Mouse (Mus musculus) urinary bladder, adult 2 months (tissue): ENCODE results near the gene Smagp. TPM values are rescaled to one million over a fixed set of nuclear protein-coding genes. Genes with fewer than 3 reads are reported as not detected.

Source experiments
- DNase-seq: peaks from one replicate; pipeline ENCODE4 v3.0.0; 2022; ENCODE audit warnings: low spot score
- polyA plus RNA-seq: library from polyadenylated mRNA; depleted of rRNA; stranded (reverse); fragments of >200 nt; gene quantifications from 2 replicates; pipeline ENCODE4 v1.2.3, GENCODE M21; 2012

The Smagp gene
- polyA plus RNA-seq, 1 experiment: 65.7 TPM

DNA sequence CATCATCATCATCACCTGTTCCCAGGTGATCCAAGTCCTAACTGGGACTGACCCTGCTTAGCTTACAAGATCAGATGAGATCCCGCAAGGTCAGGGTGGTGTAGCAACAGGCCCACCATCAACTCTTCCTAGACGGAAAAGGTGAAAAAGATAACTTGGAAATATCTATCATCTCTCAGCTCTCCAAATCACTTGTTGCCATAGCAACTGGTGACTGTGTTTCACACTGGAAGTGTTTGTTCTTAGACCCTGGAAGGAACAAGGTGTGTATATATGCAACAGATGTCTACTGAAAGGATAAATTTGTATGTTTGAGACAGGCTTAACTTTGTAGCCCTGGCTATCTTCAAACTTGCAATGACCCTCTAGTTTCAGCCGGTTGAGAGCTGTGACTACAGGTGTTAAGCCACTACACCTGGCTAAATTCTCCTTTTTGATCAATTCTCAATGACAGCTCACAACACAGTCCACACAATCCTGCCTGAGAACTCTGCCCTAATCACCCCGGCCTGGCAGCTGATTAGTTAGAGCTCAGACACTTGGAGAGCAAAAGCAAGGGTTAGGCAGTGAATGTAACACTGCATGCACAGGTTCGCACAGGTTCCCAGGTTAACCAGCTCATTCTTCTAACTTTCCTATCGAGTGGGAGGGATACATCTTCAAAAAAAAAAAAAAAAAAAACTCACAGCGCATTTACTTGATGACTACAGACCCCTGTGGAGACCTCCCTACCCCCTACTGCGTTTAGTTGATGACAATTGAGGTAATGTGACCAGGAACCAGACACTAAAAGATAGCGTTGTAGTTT, 28.9 kb upstream of the Smagp start:
- no peak for DNase-seq

DNA sequence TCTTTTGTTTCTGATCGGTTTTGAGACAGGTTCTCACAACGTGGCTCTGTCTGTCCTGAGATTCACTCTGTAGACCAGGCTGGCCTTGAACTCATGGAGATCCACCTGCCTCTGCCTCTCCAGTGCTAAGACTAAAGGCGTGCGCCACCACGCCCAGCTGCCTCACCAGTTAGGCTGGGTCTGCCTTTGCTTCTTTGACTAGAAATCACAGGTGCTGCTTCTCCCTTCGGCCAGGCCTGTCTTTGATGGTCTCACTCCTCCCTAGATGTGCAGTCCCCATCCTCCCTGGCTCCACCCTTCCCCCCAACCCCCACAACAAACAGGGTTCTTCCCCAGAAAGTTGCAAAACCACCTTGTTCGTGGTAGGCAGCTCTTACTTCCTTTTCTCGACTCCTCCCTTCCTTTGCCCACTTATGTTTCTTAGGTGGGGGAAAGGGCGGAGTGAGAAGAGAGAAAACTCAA, 28.1 kb upstream of the Smagp start:
- no peak for DNase-seq

DNA sequence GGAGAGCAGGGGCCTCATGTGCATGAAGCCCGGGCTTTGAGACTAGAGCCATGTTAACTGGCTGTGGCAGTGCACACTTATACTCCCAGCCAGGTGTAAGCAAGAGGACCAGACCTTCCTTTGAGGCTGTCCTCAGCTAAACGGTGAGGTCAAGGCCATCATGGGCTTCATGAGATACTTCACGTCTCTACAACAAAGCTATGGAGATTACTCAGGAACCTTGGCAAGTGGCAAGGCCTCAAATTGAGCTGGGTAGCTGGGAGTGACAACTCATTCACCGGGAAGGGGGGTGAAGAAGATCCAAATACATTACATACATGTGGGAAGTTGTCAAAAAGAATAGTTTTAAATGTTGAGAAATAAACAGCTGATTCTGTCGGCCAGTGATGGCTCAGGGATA, 24.1 kb upstream of the Smagp start:
- no peak for DNase-seq

DNA sequence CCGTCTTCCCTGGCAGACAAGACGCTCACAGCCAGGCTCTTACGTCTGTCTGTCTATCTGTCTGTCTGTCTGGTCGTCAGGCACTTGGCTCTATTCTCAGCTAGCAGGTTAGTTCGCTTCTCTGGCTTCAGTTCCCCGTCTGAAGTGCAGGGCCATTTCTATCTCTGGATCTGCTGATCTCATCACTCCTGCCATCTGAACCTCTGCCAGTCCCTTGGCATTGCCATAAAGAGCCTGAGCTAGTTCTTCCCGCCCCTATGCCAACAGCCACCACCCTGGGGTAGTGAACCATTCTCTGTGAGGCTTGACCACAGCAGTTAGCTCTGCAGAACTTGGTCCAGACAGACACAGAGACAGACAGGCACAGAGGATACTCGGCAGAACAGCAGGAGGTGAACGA, 23.6 kb upstream of the Smagp start:
- DNase-seq: no peak

DNA sequence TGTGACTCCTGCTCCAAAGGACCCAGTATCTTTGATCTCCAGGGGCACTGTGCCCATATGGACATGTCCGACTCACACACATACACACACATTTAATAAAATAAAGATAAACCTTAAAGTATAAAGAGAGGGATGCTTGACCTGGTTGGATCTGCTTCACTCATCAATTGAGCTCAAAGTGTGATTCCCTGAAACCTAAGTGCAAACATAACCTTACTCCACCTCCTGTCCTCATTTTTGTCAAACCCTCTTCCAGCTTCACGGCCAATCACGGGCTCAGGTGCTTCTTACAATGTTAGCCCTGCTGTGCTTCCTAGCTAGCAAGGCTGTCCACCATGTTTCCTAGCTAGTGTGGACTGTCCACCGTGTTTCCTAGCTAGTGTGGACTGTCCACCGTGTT, 18.5 kb upstream of the Smagp start:
- DNase-seq: no peak

DNA sequence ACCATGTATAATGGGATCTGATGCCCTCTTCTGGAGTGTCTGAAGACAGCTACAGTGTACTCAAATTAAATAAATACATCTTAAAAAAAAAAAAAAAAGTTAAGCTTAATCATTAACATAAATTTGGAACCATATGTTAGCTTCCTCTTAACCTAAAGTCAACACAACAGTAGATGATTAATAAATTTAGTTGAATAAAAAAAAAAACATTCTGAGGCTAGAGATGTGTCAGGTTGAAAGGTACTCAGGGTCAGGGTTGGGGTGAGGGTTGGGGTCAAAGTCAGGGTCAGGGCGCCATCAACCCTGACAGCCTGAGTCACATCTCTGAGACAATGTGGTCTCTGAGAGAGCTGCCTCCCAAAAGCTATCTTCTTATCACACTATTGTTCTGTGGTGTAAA, 17.5 kb upstream of the Smagp start:
- DNase-seq: no peak

DNA sequence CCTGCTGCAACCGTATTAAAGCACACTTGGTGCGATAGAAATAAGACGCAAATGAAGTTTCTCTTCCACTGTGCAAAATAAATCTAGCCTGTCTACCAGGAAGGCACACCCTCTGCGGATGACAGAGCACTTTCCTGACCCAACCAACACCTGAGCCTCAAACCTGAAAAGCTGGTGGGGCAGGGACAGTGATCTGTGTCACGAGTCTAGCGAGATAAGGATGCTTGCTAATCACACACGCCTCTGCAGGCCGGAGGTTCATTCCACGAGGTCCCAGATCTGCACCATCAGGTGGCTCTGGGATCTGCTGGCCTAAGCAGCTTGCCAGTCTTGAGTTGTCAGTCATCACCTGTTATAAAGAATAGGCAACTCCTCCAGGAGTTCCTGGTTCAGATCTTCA, 14.9 kb upstream of the Smagp start:
- no peak for DNase-seq

DNA sequence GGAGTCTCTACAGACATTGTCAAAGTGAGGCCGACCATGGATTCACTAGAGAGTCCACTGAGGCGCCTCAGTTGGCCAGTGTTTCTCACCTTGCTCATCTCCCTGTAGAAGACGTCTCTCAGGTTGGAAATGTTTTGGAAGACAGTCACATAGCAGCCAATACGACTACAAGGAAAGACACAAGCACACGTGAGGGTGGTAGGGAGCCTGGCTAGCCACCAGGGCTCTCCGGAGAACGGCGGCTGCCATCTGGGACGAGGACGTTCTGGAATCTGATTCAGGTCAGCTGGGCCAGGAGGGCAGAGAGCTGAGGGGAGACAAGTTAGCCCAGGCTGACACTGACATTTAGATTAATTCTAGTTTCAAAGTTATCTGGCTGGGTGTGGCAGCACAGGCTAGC, 13.4 kb upstream of the Smagp start:
- DNase-seq: no peak

DNA sequence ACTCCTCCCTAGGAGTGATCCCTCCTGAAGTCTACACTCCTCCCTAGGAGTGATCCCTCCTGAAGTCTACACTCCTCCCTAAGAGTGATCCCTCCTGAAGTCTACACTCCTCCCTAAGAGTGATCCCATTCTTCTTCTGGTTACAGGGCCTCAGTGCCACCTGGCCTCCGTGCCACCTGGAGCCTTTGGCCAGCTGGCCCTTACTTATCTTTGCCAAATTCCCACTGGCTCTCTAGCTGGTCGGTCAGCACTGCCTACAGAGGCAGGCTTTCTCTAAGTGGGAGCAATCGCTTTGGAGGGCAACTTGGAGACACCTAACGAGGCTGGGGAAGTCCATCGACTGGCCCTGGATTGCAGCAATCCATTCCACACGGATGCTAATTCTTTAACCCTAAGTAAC, 9.4 kb upstream of the Smagp start:
- DNase-seq: no peak

DNA sequence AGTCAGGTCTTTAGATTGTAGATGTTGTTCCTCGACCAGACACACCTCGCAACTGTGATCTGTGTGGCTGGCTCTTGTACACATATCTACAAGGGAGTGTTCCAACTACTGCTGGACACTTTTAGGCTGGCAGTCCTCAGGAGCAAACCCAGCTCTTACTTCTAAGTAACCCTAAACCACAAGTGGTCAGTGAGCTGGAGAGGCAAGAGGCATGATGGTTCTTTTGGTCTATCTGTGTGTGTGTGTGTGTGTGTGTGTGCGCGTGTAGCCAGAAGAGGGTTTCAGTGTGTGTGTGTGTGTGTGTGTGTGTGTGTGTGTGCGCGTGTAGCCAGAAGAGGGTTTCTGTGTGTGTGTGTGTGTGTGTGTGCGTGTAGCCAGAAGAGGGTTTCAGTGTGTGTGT, 5.7 kb upstream of the Smagp start:
- DNase-seq: no peak

DNA sequence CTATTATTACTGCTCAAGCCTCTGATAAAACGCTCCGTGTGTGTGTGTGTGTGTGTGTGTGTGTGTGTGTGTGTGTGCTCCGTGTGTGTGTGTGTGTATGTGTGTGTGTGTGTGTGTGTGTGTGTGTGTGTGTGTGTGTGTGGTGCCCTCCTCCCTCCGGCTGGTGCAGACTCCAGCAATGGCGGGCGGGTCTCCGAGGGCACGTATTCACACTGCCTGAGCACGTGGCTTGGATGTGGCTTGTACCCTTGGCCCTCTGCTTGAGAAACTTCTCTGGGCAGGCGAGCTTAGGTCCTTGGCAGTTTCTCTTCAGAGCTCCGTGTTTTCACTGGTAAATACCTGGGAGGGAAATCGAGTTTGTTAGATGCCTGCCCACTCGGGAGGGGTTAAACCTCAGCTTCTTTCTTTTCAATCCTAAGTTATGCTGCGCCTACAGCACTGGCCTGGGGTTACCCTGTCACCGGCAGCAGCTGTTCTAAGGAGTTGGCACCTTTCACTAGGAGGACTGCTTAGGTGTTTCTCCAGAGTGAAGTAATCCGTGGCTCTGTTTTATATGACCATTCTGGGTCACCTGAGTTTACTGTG, 4.6 kb upstream of the Smagp start:
- no peak for DNase-seq

DNA sequence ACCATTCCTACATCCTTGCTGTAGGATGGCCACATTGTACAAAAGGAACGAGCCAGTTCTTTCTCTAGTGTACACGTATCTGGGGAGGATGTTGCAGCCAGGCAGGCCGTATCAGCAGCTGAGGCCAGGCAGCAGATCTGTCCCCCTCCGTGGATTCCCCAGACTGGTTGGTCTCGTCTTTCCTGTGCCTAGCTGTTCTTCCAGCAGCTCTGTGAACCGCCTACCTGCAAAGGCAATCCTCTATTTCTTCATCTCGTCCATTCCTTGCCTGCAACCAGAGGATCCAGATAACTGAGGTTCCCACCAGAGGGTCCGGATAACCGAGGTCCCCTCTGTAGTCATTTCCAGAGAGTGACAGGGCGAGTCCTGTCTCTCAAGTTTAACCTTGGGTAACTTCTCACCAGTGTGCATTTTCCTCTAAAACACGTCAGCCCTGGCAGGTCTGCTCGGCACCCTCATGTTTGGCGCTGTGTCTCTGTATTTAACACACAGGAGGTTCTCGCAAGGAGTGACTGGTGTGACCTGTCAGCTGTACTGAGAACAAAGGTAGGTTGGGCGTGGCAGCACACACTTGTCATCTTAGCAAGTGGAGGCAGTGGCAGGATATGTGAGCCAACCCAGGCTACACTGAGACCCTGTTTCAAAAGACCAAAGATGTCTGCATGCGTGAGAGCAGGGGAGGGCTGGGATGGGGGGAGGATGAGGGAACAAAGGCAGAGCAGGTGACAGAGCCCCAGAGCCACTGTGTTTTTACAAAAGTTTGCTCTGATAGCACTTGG, 3.4 kb upstream of the Smagp start:
- no peak for DNase-seq

DNA sequence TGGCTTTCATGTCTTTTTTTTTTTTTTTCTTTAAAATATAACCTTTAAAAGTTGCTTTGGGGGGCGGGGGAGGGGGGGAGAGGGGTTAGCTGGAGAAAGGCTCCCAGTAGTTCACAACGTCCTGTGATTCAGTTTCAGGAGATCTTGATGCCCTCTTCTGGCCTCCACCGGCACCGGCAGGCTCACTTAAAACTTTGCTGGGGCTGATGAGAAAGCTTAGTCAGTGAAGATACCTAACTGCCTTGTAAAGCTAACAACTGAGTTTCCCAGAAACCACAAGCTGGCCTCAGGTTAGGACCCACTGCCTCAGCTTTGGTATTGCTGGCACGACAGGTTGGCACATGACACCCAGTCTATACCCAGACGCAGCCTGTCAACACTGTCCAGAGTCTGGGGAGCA, 921 bp upstream of the Smagp start:
- no peak for DNase-seq

DNA sequence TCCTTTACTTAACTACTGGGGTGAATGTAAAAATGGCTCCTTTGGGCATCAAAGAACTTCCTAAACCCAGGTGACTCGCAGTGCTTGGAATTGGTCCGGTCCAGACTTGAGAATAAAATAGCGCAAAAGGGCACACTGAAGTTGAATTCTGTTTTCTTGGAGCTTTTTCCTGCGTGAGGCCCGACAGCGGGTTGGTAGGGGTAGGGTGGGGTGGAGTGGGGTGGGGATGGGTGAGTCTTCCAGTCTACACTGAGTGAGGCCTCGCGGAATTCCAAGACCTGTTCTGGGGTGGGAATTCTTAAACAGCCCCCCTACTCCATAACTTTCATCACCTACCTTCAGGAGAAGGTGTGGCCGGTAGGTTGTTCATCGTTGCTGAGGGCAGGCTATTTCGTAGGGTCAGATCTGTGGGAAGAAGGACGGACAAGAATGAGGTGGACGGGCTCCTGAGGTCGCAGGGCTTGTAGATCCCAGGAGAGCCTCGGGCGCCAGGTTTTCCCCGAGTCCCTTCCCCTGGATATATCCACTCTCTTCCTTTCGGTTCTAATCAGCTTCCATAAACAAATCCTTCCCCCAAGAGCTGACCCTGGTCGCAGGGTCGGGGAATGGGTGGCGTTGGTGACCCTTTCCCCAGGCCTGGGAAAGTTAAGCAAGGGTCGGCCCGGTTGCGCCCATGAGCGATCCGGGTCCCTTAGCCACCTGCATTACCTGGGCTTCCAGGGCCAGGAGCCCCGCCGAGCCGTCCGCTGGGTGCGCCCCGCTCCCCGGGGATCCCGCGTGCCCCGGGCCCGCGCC, 692 bp downstream of the Smagp start:
- no peak for DNase-seq

DNA sequence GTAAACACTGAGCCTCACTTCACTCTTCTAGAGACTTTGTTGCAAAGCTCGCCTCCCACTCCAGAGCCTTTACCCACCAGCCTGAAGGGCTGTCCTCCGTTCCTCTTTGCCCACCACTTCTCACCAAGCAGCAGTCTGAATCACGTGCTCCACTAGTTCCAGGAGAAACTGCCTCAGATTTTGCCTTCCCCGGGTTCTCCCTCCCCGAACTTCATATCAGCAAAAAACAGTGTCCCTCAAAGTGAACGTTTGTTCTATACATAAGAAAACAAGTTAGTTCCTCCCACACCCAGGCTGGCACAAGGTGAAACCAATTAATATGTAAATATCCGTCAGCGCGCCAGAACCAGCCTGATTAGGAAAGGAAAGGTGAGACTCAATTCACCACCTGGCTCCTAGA, 1.5 kb downstream of the Smagp start:
- no peak for DNase-seq

DNA sequence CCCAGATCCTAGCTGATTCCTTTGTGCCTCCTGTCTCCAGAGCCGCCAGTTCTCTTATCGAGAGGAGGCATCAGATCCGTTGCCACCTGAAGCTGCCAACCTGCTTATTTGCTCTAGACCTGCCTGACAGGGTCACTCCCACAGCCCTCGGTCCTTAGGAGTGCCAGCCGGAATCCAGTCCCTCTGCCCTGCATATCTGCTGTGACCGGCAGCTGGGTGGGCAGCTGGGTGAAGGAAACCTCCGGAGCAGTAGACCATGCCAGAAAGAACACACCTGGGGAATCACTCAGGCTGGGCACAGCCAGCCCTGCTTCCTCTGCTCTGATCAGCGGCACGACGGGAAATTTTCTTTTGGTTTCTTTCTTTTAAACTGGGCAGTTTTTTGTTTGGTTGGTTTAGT, 3.4 kb downstream of the Smagp start:
- no peak for DNase-seq

DNA sequence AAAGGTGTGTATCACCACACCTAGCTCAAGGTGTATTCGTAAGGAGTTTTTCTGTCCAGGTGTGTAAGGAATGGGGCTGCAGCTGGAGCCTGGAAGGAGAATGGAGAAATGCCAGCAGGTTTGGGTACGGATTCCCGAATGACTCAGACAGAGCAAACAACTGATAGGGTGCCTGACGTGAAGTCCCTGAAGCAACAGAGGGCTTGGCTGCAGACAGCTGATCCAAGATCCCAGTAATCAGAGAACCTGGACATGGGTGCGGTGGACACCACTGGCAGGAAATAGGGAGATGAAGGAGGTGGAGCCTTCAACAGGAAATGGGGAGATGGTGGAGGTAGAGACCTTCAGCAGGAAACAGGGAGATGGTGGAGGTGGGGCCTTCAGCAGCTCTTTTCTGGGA, 4.4 kb downstream of the Smagp start:
- no peak for DNase-seq

DNA sequence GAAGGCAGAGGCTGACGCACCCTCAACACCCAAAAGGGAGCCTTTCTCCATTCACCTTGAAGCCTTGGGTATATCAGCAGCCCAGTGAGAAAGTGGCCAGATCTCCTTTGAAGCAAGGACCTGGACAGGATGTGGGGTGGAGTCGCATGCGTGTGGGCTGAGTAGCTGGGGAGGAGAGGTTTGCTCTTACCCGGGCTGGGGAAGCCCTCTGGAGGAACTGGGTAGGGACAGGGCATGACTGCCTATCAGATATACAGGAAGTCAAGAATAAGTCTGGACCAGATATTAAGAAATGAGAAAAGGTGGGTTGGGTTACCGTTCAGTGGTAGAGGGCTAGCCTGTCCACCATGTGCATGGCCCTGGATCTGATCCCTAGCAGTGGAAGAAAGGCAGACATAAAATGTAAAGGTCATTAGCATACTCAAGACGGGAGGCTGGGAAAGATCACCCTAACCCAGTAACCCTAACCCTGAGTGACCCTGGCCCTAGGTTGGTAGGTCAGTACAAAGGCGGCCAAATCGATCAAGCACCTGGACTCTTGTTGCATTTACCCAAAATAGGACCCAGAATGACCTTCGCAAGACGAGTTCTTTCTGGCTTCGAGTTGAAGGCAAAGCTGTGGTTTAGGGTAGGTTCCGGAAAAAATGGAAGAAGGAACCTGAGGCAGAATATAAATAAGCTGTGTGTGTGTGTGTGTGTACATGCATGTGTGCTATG, 5.1 kb downstream of the Smagp start:
- no peak for DNase-seq

DNA sequence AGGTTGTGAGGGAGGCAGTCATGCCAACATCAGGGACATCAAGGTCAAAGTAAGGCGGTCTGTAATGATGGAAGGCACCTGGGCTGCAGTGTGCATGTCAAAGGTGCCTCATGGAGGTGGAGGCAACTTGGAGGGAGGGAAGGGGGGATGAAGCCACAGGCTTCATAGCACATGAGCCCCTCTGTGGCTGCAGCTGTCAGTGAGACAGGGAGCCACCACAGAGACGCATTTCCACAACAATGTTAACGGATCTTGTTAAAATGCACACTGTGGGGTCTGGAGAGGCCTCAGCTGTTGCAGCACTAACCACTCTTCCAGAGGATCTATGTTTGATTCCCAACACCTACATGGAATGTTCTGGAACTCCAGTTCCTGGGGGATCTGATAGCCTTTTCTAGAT, 6.6 kb downstream of the Smagp start:
- no peak for DNase-seq

DNA sequence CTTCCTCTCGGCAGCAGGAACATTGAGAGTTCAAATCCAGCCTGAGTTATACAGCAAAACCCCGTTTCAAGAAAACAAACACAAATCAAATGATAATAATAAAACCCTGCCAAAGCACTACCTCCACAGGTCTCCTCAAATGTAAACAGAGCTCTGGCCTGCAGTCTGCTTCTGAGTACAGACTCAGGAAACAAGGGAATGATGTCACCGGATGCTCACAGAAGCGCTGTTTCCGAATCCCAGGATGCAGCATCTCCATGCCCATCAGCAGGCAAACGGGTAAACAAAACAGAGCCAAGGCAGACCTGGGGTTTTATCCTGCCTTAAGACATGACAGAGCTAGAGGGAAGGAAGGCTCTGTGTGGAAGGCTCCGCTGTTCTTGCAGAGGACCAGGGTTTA, 7.9 kb downstream of the Smagp start:
- no peak for DNase-seq

DNA sequence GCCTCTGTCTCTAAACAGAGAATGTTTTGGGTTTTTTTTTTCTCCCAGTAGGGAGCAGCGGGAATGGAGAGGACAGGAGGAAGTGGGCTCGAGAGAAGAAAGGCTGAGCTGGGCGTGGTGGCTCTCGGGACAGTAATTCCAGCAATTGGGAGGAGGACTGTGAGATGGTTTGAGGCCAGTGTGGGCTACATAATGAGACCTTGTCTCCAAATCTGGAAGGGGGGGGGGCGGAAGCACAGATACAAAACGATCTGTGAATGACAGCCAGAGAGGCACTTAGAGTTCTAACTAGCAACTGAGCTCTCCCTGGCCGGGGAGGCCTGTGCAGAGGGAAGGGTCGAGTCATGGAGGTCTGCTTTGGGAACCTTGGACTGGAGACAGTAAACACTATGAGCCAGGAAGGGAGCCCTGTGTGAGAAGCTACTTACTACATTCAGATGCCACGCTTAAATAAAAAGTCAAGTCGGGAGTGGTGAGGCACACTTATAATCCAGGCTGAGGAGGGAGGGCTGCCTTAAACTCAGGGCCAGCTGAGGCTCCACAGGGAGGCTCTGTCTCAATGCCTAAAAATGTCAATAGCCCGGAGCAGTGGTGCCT, 8.9 kb downstream of the Smagp start:
- no peak for DNase-seq
